Mouse (Mus musculus): ENCODE data around the gene Ssc4d.

Ssc4d gene

DNA sequence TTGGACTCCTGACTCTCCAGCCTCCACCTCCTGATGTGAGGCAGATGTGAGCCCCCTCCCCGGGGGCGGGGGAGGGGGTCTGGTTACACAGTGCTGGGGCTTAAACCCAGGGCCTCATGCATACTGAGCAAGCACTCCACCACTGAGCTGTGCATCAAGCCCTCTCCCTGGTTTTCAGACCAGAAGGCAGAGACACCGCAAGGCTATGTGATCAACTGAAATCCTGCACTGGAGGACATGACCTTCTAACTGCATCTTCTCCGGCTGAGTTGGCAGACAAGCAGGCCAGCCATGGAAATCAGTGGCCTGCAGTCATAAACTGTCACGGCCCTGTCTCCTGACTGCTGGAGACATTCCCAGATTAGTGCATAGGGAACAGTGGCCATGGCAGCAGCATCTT is 33.7 kb downstream of the Ssc4d start:
- DNase-seq (ENCODE audit: low spot score in 2 of 2): no peak

DNA sequence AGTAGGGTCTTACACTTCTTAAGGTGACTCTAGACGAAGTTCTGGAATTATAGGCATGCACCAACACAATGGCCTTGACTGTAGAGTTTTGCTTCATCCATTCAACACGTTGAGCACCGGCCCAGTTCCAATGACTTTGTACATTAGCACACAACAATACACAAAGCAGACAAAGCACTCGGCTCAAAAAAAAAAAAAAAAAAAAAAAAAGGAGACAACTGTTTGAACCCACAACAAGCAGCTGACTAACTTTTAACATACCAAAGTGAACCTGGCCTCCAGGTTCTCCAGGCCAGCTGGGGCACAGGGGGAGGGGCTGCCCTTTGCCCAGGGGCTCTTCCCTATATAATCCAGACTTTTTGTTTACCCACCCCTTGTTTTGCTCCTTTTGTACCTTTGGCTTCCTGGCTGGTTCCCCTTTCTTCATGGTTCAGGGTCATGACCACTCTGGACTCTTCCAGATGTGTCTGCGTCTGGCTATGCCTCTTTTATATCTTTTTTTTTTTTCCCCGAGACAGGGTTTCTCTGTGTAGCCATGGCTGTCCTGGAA is 38.6 kb downstream of the Ssc4d start:
- no peak for DNase-seq (ENCODE audit: low spot score in 2 of 2)

DNA sequence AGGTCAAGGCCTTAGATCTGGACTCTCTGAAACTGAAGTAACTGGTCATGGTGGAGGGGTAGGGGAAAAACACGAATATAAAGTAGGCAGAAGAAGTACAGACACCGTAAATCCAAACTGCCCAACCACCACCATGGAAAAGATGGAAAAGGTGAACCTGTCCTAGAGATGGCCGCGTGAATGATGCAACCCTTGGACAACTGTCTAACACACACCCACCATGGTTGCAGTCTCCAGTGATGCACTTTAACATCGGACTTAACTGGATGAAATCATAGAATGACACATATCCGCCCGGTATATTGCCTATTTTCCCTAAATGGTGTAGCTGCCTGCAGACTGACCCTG is 39.2 kb downstream of the Ssc4d start:
- no peak for DNase-seq (ENCODE audit: low spot score in 2 of 2)

DNA sequence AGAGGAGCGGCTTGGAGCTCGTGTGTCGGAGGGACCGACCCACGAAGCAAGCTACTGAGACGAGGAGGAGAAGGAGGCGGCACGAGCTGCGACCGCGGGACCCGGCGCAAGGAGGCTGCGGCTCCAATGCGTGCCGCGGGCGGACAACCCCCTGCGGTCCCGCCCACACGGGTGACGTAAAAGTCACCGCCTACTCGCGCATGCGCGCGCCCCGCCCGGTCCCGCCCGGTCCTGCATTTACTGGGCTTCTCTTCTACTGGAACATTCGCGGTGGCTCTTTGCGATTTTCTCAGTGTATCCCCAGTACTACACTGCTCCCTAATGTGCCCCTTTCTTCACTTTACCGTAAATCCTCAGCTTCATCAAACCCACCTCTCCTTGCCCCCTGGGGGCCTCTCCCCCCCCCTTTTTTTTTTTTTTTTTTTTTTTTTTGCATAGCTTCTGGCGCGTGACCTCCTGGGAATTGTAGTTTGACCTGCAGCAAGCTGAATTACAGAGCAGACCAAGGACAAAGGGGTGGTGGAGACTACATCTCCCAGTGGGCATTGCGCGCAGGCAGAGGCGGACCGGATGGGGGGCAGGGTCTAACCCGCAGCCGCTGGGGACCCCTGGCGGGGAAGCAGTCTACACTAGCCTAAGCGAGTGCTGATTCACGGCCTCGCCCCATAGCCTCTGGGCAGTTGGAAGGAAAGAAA is 39.7 kb downstream of the Ssc4d start, which contains the start of gene Ywhag:
Ywhag (minus strand) TSS at position 136 of the 695 bp plus-strand sequence.
- DNase-seq (ENCODE audit: low spot score in 2 of 2): peak; percentile 93 to 95

DNA sequence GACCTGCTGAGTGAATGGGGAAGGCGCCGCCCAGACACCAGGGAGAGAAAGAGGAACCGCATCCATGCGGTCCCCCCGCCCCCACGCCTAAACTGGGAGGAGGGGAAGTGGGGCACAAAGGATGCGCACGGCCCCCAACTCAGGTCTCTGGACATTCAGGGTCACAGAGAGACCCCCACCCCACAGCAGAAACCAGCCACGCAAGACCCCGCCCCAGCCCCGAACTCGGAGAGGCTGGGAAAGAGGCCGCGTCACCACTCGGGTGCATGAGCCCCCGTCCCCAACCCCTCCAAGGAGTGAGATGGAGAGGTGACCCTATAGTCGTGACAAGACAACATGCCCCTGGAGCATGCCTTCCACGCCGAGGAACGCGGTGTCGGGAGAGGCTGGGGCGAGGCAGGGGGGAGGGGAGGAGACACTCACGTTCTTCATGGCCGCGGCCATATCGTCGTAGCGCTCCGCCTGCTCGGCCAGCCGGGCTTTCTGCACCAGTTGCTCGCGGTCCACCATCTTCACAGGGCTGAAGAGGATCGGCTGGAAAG is 40.4 kb downstream of the Ssc4d start:
- DNase-seq (ENCODE audit: low spot score in 2 of 2): peak; percentile 59 to 69

DNA sequence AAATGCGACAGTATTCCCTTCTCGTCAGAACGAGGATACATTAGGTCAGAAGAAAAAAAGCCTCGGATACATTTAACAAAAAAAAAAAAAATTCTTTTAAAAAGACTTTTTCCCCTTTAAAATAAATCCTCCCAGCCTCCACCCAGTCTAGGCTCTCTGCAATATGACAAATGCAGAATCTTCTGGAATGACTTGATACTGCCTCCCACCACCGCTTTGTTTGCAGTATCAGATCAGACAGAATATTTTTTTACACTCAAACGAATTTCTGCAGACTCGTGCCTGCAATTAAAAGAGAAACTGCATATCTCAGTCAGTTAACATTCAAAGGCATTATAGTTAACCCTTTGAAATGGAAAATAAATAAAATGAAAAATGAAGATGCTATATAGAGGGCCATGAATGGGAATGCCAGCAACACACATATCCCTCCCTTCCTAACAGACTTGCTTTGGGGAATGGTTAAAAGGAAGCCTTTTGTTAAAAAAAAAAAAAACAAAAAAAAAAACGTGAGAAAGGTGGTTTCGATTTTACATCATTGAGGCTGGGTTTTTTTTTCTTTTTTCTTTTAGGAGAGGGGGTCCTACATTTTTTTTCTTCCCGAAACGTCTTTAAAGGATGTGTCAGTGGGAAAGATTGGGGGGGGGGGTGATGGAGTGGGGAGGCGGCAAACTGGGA is 41.0 kb downstream of the Ssc4d start:
- DNase-seq (ENCODE audit: low spot score in 2 of 2): no peak

DNA sequence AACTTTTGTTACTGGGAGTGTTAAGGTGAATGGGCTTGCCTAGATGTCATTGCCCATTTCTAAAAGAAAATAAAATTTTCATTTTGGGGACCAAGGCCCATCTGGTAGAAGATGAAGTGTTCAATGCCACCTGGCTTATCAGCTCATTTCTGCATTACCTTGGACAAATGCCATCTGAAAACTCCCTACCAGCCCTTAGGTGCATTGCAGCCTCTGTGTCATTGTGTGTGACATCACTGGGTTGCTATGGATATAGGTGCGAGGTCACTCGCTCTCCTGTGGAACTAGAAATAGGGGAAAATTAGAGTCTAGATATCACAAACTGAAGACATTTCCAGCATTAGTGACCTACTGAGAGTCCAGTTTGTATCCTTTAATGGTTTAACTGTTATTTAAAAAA is 42.0 kb downstream of the Ssc4d start:
- no peak for DNase-seq (ENCODE audit: low spot score in 2 of 2)

DNA sequence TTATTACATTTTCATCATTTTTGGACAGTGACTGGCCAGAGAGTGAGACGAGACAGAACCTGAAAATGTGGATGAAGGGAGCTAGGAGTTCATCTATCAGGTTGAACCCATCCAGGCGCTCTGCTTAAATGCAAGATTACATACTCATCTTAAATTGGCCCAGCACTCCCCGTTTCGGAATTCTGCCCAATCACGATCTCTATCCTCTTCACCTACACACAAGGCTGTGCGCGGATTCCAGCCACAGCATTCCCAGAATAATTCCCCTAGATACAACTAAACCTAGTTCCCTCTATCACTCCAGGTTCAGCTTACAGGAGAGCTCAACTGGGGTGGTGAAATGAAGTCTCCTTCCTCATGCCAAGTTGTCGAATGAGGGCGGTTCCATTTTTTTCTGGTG is 42.8 kb downstream of the Ssc4d start:
- peak in 1 of 2 experiments; percentile 65 for DNase-seq (ENCODE audit: low spot score in 2 of 2)

DNA sequence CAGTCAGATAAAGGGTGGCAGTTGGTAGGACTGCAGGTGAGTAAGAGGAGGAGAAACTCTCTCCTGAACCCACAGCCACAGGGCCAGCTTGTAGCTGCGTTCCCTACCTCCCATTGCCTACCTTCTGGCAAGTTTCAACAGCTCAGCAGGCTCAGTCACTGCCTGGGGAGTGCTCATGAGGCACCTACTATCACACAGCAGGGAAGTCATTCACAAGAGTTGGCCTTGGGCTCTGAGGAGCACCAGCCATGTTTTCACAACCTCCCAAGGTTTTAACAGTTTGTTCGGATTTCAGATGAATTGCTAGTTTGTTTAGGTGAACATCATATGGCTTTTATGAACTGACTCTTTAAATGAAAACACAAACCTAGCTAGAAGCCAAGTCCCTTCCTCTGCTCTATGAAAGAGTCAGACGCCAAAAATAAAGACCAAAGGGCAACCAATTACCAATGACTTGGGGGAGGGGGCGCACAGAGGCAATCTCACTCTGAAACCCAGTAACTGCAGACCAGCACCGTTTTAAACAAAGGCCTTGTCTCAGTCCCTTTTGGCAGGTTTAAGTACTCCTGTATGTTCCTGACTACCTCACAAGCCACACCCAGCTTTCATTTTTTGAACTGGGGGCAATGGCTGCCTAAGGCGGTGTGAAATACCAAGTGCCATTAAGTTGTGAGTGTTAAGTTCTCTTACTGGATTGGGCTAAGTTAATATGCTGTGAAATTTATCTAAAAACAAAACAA is 44.5 kb downstream of the Ssc4d start:
- no peak for DNase-seq (ENCODE audit: low spot score in 2 of 2)

DNA sequence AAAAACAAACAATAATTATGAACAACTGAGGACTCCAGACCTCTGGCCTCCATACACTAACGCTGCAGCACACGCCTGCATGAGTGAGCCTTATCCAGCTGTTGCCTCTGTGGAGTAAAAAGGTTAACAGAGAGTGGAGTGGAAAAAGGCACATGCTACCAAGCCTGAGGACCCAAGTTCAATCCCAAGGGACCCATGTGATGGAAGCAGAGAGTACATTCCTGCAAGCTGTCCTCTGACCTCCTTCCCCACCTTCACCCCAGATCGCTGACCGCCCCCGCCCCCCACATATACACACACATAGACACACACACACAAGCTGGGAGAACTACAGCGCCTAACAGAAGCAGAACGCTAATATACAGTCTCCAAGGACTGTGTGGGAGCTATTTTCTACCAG is 50.4 kb downstream of the Ssc4d start:
- no peak for DNase-seq (ENCODE audit: low spot score in 2 of 2)

DNA sequence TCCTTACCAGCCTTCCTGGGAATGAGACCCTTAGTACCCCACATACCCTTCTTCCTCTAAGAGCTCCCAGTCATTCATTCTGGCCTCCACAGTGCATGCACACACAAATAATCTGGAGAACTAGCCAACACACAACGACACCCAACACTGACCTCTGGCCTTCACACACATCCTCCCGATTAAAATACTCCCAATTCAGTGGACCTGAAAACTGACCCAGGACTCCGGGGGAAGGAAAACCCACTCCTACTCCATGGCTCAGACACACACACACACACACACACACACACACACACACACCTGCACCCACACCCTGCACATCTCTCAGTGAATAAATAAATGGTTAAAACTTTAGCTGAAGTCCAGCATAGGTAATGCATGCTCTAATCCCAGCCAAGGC is 54.4 kb downstream of the Ssc4d start:
- no peak for DNase-seq (ENCODE audit: low spot score in 2 of 2)

DNA sequence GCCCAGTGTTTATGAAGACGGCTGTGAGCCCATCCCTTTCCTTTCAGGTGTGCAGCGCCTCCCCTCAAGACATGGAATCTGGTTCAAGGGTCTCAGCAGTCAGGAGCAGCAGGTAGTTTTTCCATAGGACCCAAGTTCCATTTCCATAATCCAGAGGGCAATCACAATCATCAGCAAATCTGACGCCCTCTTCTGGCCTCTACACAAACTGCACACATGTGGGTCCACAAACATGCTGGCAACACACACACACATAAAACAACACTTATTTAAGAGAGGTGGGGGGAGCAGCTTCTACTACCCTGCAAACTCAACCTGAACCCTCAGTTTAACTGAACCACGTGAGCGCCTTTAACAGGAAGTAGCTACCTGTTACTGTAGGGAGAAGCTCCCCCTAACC is 55.7 kb downstream of the Ssc4d start:
- no peak for DNase-seq (ENCODE audit: low spot score in 2 of 2)

DNA sequence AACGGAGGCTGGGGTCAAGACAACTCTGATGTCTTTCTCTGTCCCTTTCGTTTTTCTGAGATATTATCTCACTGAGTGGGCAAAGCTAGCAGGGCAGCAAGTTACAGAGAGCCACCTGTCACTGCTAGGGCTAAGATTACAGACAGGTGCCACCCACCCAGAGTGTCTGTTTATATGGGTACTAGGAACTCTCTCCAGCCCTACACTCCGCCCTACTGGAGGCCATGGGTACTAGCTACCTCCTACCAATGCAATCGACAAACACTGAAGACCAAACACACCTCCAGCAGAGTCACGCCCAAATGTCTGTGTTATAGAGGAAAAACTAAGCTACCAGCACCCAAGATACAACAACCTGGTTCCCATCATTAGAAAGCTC is 56.3 kb downstream of the Ssc4d start:
- DNase-seq (ENCODE audit: low spot score in 2 of 2): no peak

DNA sequence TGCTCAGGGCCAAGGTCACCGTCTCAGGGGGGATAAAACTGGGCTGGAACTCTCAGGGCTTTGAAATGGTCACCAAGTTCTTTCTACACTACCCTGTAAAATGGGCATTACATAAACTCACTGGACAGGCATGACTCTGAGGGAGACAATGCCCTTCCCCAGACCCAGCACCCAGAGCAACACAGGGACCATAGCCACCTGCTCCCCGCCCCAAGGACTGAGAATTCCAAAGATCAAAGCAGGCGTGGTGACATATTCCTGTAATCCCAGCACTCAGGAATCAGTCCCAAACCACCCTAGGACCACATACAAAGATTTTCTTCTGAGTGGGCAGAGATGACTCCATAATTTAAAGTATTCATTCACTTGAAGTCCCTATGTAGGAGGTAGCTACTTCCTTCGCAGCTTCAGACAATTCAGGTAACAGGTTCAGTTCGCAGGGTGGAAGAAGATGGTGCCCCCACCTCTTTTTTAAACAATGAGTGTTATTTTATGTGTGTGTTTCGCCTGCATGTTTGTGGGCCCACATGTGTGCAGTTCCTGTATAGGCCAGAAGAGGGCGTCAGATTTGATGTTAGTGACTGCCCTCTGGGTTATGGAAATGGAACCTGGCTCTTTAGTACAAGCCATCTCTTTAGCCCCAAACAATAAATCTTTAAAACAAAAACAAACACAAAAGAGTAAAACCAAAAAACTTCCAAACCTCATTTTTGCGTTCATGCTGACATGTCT is 56.8 kb downstream of the Ssc4d start:
- no peak for DNase-seq (ENCODE audit: low spot score in 2 of 2)

DNA sequence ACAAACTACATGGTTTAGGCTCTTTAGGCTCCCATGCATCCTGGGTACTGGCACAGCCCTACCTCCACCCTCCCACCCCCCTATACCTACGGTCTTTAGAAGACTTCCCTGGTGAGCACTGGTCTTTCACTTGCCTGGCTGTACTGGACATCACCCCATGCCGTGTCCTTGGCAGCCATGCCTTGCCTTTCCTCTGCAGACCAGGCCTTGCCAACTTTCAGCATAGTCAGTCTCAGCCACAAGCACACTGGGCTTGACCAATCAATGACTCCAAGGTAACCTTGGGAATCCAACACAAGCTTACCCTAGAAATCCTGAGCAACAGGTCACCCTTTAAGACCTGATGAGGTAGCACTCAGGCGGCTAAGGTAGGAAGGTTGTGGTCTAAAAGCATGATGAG is 57.7 kb downstream of the Ssc4d start:
- DNase-seq (ENCODE audit: low spot score in 2 of 2): no peak

DNA sequence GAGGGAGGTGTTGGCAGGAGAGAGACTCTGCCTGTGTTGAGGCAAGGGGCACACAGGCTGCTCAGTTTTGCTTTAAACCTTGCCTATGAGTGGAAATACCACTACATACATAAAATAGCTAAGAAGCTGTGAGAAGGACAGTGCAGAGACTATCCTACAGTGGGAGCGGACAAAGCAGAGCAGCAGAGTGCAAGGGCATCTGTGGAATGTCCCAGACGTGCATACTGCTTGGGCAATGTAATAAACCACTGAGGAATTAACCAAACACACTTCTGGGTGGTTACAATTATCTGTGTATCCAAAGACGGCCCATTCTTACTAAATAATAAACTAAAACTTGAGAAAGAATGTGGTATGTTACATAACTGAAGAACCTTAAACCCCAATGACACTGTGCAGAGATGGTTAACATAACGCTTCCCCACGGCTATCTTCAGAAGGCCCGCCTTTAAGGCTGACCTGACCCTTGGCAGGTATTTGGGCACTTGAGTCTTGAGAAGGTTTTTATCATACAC is 58.2 kb downstream of the Ssc4d start:
- DNase-seq (ENCODE audit: low spot score in 2 of 2): no peak

DNA sequence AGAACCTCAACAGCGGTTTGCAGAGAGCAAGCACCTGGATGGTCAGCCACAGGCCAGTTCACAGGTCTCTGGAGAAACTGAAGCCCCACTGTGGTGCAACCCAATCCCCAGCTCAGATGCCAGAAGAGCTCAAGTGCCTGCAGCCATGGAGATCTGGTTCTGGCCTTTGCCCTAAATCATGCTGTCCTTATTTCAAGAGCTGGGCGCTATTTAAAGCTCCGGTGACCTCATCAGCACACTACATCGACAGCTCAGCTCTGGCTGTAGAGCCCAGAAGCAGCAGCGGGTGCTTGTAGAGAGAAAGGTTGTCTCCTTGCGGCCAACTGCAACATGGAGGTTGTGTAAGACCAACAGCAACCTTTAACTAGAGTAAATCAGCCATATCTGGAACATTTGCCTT is 60.2 kb downstream of the Ssc4d start:
- DNase-seq (ENCODE audit: low spot score in 2 of 2): no peak

DNA sequence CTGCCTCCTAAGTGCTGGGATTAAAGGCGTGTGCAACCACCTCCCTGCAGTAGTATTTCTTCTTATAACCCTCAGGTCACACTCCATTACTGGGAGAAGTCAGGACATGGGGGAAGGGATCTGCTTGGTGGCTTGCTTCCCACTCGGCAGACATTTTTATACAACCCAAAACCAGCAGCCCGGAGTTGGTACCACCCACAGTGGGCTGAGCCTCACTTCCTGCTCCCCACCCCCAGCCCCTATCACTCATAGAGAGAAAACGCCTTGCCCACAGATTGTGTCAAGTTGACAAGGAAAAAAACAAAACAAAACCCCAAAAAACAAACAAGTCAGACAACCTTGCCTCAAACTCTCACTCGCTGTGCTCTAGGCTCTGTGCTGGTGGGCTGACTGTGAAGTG is 61.1 kb downstream of the Ssc4d start:
- DNase-seq (ENCODE audit: low spot score in 2 of 2): no peak

DNA sequence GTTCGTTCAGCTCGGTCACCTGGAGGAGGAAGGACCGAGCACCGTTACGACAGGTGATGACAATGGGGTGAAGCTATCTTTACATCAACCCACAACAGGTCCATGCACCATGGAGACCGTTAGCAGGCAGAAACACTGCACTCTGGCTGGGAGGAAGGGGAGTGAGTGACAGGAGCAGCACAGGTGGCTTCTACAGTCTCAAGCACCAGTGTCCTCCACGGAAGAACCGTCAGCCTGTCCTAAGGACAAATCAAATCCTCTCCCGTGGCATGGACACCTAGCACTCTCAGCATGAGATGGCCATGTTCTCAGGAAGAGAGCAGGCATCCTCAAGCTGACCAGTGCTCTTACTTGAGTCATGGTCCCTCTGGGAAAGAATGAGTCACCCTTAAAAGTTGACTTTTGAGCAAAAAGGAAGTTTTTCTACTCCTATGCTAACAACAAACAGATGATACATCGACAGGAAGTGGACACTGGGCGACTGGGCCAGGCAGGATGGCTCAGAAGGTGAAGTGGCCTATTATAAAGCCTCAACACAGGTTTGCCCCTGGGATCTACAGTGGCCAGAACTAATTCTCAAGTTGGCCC is 62.6 kb downstream of the Ssc4d start:
- DNase-seq (ENCODE audit: low spot score in 2 of 2): no peak

DNA sequence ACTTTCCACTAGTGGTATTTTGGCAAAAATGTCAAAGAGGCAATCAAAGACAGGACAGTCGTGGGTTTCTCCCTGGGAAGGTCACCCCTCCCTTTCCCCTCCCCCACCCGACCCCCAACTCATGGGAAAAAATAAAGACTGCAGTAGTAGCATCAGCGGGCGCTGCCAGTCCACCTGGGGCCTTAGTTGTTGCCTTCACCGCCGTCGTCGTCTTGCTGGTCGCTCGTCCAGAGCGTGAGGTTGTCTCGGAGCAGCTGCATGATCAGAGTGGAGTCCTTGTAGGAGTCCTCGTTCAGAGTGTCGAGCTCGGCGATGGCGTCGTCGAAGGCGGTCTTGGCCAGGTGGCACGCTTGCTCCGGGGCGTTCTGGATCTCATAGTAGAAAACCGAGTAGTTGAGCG is 63.5 kb downstream of the Ssc4d start:
- no peak for DNase-seq (ENCODE audit: low spot score in 2 of 2)

Measured in right cerebral cortex, postnatal 36 days (tissue).